8 mouse cellular contexts compared by ENCODE assay signal in genomic region chr16:20140772-20141531, GRCm38 (mm10). TPM values are rescaled to one million over a fixed set of nuclear protein-coding genes. Genes with fewer than 3 reads are reported as not detected.
DNase-seq lines count a peak whose midpoint lies in the region; ATAC-seq and TF ChIP-seq lines count a peak whose summit lies in the region.

Gene Yeats2 (plus strand): TSS chr16:20141063.

- DNase-seq in forebrain, embryonic 14.5 days (ENCODE audit: low spot score), result peak; percentile 87
- DNase-seq in heart, postnatal 14 days, result peak; percentile 85 to 87
- DNase-seq in layer of hippocampus, adult 11-12 months (ENCODE audit: low spot score), result peak; percentile 79
- DNase-seq in lung, adult 18-20 months, result peak; percentile 80 to 81
- DNase-seq in testis, postnatal 14 days (ENCODE audit: low spot score), result peak; percentile 85

- peaks cover 12% of the 10 kb centered on the region for H3K36me3 ChIP-seq in ES-Bruce4 (ENCODE audit: control insufficient read depth, insufficient read depth, low read length, poor library complexity, severe bottlenecking)
- no peaks in the 10 kb centered on the region for H3K36me3 ChIP-seq in forebrain, embryonic 14.5 days (ENCODE audit: control insufficient read depth, insufficient read depth, low read length)
- H3K36me3 ChIP-seq in neural tube, embryonic 15.5 days, result peaks cover 3% of the 10 kb centered on the region; the same call in 1 of the 2 replicates

- WGBS in forebrain, embryonic 14.5 days, result under 1% methylated on average over 86 of the region's 92 CpGs
- under 1% methylated on average over 91 of the region's 92 CpGs for WGBS in neural tube, embryonic 15.5 days

- no peaks in the 10 kb centered on the region for H3K4me1 ChIP-seq in ES-Bruce4 (ENCODE audit: control insufficient read depth, insufficient read depth, low read length)
- H3K4me1 ChIP-seq in forebrain, embryonic 14.5 days (ENCODE audit: control insufficient read depth, insufficient read depth, low read length), result peaks cover 10% of the 10 kb centered on the region
- H3K4me1 ChIP-seq in neural tube, embryonic 15.5 days, result peaks cover 22% of the 10 kb centered on the region

- TF ChIP-seq CTCF in ES-Bruce4 (IDR thresholded peaks at IDR 0.05; ENCODE audit: low read depth, low read length), result no peak

- peak within 1 kb of the TSS; percentile 57 for H3K4me2 ChIP-seq in forebrain, embryonic 14.5 days (ENCODE audit: low read length)
- peak within 1 kb of the TSS; percentile 72 for H3K4me2 ChIP-seq in neural tube, embryonic 15.5 days

- peak; percentile 87 for ATAC-seq in cerebellum, adult (ENCODE audit: insufficient number of reproducible peaks, low FRiP score, low TSS enrichment)
- peak; percentile 96 for ATAC-seq in forebrain, embryonic 14.5 days
- ATAC-seq in neural tube, embryonic 15.5 days (ENCODE audit: low FRiP score), result peak; percentile 97

- TF ChIP-seq POLR2A in ES-Bruce4 (IDR thresholded peaks at IDR 0.05; ENCODE audit: insufficient read depth, low read length), result peak; percentile 47

- H3K9ac ChIP-seq in ES-Bruce4 (ENCODE audit: low read depth, poor library complexity, severe bottlenecking), result peak within 1 kb of the TSS; percentile 95
- H3K9ac ChIP-seq in forebrain, embryonic 14.5 days (ENCODE audit: low read length), result peak within 1 kb of the TSS; percentile 93
- H3K9ac ChIP-seq in neural tube, embryonic 15.5 days (replicated peaks), result peak within 1 kb of the TSS; percentile 87

- peak within 1 kb of the TSS; percentile 22; the same call in 1 of the 2 replicates for H3K27ac ChIP-seq in ES-Bruce4 (ENCODE audit: insufficient read depth, low read length)
- peak within 1 kb of the TSS; percentile 95 for H3K27ac ChIP-seq in forebrain, embryonic 14.5 days (ENCODE audit: low read depth, low read length)
- peak within 1 kb of the TSS; percentile 98 for H3K27ac ChIP-seq in neural tube, embryonic 15.5 days (replicated peaks)

- intact Hi-C loops in heart, postnatal 14 days (cut with DNase I), result loop anchor here (5.0 kb wide), 1 partner anchor 44 kb away; the partner anchor contains the start of gene Klhl24

- H3K27me3 ChIP-seq in ES-Bruce4 (ENCODE audit: control insufficient read depth, insufficient read depth, low read length, poor library complexity, severe bottlenecking), result no peaks in the 10 kb centered on the region; the same call in 1 of the 2 replicates
- no peaks in the 10 kb centered on the region for H3K27me3 ChIP-seq in forebrain, embryonic 14.5 days (replicated peaks; ENCODE audit: control insufficient read depth, insufficient read depth, low read length)
- no peaks in the 10 kb centered on the region for H3K27me3 ChIP-seq in neural tube, embryonic 15.5 days (replicated peaks)

- TF ChIP-seq EP300 in ES-Bruce4 (IDR thresholded peaks at IDR 0.05; ENCODE audit: insufficient read depth, low read depth, low read length), result 0 out of 2 replicates have a peak, but pooled peaks have one; percentile 9

- no peaks in the 10 kb centered on the region for H3K9me3 ChIP-seq in ES-Bruce4 (replicated peaks; ENCODE audit: control insufficient read depth, insufficient read depth, low read length, poor library complexity, severe bottlenecking)
- H3K9me3 ChIP-seq in forebrain, embryonic 14.5 days (replicated peaks; ENCODE audit: control insufficient read depth, low read length), result no peaks in the 10 kb centered on the region
- H3K9me3 ChIP-seq in neural tube, embryonic 15.5 days (replicated peaks), result no peaks in the 10 kb centered on the region

- H3K4me3 ChIP-seq in ES-Bruce4 (ENCODE audit: low read depth, low read length), result peak within 1 kb of the TSS; percentile 89
- peak within 1 kb of the TSS; percentile 80 for H3K4me3 ChIP-seq in forebrain, embryonic 14.5 days (ENCODE audit: low read depth, low read length)
- H3K4me3 ChIP-seq in neural tube, embryonic 15.5 days (replicated peaks), result peak within 1 kb of the TSS; percentile 69

RNA-seq across cellular contexts. Expression of gene Yeats2, which starts in this region (rescaled TPM):
- polyA plus RNA-seq in ES-Bruce4 (2011; ENCODE audit: insufficient read depth, insufficient read length, low read depth, missing spikeins), result 92.7 and 112 TPM in 2 replicates
- 15.5 and 19.5 TPM in 2 replicates for polyA plus RNA-seq in forebrain, embryonic 14.5 days (2014; fragmentation: Nextera tagmentation; extraction: Ambion mirVana)
- total RNA-seq in heart, postnatal 14 days (2021), result 10 to 100 TPM; 17.4 to 21.0 TPM
- polyA plus RNA-seq in neural tube, embryonic 15.5 days (2015; fragmentation: Nextera tagmentation; extraction: Ambion mirVana), result 18.1 and 20.0 TPM in 2 replicates

Comparison
In these comparisons a context has a peak if more than half of its experiments do, and no peak if none do; other contexts are left out.
1. Peak in every context shown above with its lines: DNase-seq, ATAC-seq, H3K4me3 ChIP-seq and H3K27ac ChIP-seq.
2. H3K27ac ChIP-seq: peak in every context shown above with its lines; median percentile 98 in neural tube, embryonic 15.5 days; 95 in forebrain, embryonic 14.5 days; 22 in ES-Bruce4.